Mouse (Mus musculus): ENCODE results near the gene Fbxo11.

DNA sequence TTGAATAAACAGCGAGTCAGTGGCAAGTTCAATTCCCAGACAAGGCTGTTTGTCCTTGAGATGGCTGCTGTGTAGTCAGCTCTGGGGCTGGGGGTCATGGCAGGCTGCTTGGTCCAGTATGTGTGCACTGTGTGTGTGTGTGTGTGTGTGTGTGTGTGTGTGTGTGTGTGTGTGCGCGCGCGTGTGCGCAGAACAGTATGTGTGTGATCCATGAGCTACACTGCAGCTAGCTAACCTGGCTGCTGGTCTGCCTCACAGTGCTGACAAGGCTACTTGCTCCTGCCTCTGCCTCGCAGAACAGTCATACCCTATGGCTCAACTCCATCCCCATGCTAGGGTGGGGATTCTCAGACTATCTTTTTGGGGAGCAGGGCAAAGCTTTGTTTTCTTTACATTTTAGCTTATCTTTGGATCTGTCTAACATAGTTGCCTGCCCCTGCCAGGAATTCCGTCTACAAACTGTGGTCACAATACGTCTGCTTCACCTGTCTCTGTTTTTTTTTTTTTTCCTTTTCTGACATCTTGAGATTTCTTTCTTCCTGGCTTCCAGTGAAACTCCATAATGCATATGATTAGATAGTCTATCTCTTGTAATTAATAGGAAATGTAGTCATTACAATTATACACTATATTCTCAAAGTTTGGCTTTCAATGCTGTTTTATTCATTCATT is 33.2 kb upstream of the Fbxo11 start:
- TF ChIP-seq CTCF (IDR thresholded peaks at IDR 0.05; ENCODE audit: control insufficient read depth, insufficient read depth, insufficient read length) (no peak), USF1 (IDR thresholded peaks at IDR 0.05; ENCODE audit: low read depth) (no peak), MAX (IDR thresholded peaks at IDR 0.05) (no peak)

Data from C2C12 (cell line).